Mouse (Mus musculus): Measurements from ENCODE around the gene Caly. TPM values are rescaled to one million over a fixed set of nuclear protein-coding genes. Genes with fewer than 3 reads are reported as not detected.

The Caly gene
- not detected for total RNA-seq (2023)

DNA sequence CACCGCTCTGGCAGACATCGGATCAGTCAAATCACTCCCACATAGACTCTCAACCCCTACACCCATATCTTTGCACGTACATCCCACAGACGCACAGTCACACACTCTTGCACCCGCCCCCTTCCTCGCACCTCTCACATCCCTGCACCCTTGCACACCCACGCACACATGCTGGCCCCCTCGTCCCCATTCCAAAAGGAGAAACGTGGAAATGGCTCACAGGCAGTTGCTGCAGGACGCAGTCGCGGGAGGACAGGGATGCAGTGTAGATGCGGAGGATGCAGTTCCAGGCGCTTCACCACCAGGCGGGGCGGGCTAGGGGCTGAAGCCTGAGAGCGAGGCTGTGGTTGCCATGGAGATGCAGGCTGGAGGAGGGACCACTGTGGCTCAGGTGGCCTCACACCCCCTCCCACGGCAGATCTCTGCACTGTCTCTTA, at the start of gene Caly:
Caly (minus strand) TSS at position 307 of the 437 bp plus-strand sequence.

DNA sequence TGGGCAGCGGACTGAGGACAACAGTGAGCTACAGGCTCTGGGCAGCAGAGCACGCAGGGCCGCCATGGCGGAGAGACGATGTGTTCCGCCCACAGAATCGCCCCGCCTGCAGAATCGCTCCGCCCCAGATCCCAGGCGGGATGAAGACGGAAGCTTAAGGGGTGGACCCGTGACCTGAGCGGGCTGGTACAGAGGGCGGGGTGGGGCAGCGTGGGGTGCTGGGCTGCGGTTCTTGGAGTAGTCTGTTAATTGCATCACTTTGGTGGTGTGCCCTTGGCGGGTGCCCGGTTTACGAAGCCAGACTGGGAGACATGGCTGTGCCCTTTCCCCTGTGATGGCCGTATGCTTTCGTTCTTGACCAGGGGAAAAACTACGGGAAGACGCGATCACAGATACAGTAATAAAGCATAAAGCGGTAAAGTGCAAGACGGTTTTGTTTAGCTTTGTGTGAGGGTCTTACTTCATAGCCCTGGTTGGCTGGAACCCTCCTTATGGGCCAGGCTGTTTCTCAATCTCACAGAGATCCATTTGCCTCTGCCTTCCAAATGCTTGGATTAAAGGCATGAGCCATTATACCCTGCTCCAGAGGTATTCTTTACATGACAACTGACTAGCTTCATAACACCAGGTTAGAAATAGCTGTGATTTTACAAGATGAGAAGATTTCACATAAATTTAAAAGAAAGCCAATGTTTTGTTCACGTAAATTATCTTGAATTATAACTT, 34.1 kb upstream of the Caly start, which contains the start of gene Echs1:
Echs1 (minus strand) TSS at position 148 of the 726 bp plus-strand sequence.

DNA sequence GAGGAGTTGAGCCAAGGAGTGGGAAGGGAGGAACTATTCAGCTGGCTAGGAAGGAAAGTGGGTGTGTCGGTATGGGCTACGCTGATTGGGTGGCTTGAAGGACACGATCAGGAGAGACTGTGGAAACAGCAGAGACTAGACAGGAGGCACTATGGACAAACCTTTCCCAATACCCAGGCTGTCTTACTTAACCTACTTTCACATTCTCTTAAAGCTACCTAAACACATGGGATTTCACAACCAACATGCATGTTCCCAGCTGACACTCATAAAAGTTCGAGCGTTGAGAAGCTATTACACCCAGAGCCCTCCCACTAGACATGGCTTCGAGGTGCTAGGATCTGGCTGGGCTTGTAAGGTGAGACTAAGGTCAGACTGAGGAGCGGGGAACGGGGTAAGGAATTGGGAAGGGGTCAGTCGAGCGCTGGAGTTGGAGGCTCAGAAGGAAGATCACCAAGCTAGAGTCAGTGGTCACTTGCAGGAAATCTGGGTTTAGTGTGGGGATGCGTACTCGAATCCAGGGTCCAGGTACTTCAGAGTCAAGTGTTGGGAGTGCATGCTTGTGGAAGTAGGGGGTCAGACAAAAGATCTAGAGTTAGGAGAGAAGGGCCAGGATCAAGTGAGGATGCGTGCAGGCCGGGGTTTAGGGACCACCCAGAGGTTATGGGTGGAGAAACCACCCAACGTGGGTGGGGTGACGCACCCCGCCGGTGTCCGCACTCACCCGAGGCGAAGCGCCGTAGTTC, 33.4 kb upstream of the Caly start, which contains the start of gene Paox:
Paox (plus strand) TSS at position 217 of the 746 bp plus-strand sequence.

DNA sequence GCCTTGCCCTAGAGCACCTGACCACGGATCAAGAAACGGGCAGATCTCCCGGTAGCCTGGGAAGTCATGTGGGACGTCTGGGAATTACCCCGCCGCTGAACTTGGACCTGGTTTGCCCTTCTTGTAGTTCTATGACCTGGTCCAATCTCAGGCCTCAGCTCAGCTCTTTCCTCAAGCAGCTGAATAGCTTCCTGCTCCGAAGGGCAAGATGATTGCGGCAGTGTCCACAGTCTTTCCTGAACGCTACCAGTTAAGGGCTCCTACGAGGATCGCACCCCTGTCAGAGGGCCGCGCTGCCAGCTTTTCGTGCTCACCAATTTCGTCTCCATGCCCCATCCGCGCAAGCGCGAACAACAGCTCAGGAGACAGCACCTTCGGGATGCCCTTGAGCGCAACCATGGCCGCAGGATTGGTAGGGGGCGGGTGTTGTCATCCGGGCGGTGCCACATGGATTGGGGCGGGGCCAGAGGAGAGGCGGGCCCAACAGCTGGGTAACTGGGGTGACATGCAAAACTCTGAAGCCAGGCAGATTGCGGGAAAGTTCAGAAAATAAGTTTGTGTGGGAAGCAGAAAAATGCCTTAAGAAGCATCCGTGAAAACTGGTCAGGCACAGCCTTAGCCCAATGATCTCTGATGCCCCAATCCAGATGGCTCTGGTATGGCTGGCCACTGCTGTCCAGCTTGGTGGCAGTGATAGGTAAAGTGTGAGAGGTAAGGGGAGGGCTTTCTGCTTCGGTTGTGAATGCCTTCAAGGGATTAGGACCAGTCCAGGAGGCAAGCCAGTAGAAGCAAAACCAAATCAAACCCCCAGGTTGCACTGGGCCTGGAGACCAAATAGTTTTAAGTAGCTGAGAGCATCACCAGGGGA, 19.9 kb upstream of the Caly start, which contains the start of gene Fuom:
Fuom (minus strand) TSS at position 449 of the 868 bp plus-strand sequence.

DNA sequence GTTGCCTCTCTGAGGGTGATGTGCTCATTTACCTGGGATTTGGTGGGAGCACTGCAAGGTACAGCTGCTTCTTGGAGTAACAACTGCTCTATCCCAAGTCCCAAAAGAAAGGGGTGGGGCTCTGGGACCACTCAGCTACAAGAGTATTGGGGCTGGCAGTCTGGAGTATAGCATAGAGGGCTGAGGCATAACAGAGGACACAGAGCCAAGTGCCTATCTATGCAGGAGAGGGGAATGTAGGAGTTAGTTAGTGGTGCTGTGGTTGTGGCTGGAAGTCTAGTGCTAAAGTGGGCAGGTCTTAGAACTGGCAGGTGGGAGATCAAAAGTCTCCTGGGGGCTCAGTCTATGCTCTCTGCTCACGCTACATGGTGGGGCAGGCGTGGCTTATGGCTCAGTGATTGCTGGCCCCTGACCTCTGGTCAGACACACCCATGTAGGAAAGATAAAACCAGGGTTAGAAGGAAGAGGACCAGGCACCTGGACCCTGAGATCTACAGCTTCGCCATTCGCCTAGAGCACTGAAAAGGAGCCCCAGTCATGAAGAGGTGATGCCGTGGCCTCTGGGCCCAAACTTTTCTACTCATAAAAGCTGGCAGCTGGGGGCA, 10.7 kb upstream of the Caly start, which contains the start of gene Prap1:
Prap1 (plus strand) TSS at position 472 of the 605 bp plus-strand sequence.

DNA sequence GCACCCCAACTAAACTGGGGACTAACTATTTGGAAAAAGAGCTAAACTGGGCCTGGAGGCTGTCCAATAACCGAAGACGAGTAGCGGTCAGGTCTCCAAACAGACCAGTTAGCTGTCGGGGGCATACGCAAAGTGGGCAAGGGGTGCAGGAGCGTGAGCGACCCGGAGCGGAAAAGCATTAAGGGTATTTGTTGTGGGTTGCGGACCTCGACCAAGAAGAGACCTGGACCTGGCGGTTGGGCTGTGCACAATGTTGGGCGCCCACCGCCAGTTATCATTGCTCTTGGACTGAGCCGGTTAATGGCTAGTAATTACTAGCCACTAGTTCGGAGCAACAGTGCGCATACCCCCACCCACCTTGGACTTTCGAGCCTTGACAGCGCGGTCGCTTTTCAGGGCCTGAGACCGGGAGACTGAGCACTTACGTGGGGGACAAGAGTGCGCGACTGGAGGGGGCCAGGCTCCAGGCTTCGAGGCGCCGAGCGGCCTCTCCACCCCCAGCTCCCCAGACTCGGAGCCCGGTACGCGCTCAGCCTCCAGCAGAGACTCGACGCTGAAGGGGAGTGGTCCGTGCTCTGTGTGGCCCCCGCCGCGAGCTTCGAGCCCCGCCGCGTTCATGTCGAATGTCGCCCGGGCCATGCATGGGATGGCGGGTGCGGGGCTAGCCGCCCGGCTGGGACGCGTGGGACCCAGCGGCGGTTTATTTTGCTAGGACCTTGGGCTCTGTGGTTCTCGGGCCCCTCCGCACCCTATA, 33.8 kb downstream of the Caly start, which contains the start of gene Msx3:
Msx3 (minus strand) TSS at position 729 of the 754 bp plus-strand sequence.

DNA sequence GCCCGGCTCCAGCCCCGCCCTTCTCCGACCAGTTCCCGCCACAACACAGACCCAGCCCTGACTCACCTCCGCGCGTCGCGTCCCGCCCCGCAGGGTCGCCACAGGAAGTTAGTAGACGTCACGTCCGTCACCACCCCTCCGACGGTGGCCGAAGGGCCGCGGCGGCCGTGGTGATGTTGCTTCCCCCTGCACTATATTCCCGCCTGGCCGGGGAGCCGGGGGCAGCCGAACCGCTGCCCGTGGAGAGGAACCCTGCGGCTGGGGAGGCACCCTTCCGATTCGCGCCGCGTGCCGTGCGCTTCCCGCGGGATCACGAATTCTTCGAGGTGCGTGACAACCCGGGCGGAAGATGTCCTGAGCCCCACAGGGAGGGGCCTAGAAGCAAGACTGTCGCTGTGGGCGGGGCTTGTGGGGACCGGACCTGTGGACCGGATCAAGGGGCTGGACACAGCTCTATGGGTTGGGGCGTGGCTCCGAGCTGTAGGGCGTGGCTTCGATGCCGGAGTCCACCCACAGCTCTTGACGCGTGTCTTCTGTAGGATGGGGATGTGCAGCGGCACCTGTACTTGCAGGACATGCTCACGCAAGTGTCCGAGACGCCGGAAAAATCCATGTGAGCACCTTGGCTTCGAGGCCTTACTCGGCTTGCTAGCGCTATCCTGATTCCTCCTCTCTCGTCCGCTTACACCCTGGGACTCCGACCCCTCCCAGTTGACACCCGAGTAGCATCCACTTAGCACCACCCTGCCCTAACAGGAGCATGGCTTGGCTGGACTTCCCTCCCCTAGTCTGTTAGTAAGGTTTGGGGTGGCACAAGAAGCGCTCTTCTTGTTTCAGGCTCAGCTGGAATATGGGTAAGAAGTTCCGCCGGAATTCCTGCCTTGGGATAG, 45.8 kb downstream of the Caly start, which contains the start of the genes Zfp511 and Tubgcp2:
Zfp511 (plus strand) TSS at position 111 of the 890 bp plus-strand sequence.
Tubgcp2 (minus strand) TSS at position 389 of the 890 bp plus-strand sequence.

Other genes starting within 250 kb of the Caly start
- gene Adgra1, start 248.4 kb downstream of the Caly start, total RNA-seq (2023): not detected
- not detected for gene Kndc1, start 187.9 kb downstream of the Caly start, total RNA-seq (2023)
- not detected for gene Utf1, start 138.8 kb downstream of the Caly start, total RNA-seq (2023)
- gene 6430531B16Rik, start 103.8 kb downstream of the Caly start, total RNA-seq (2023): 10 to 100 TPM; 11.8 to 15.1 TPM
- 100 to 1,000 TPM; 574 to 698 TPM for gene Adam8, start 90.0 kb downstream of the Caly start, total RNA-seq (2023)
- gene Zfp511, start 46.2 kb downstream of the Caly start, total RNA-seq (2023): 10 to 100 TPM; 15.4 to 20.4 TPM
- gene Tubgcp2, start 45.9 kb downstream of the Caly start, total RNA-seq (2023): 10 to 100 TPM; 21.1 to 24.4 TPM
- not detected for gene Msx3, start 33.5 kb downstream of the Caly start, total RNA-seq (2023)
- not detected for gene Prap1, start 10.8 kb upstream of the Caly start, total RNA-seq (2023)
- gene Fuom, start 19.9 kb upstream of the Caly start, total RNA-seq (2023): 1 to 10 TPM; 6.8 to 9.8 TPM
- gene Paox, start 33.3 kb upstream of the Caly start, total RNA-seq (2023): 1 to 10 TPM; 6.1 to 8.1 TPM
- gene Echs1, start 33.9 kb upstream of the Caly start, total RNA-seq (2023): 10 to 100 TPM; 32.0 to 35.8 TPM
- 1 to 10 TPM; 5.2 to 8.1 TPM for gene Mtg1, start 55.0 kb upstream of the Caly start, total RNA-seq (2023)
- gene Sprn, start 72.3 kb upstream of the Caly start, total RNA-seq (2023): not detected
- gene Olfr522, start 82.2 kb upstream of the Caly start, total RNA-seq (2023): not detected
- not detected for gene Olfr523, start 90.7 kb upstream of the Caly start, total RNA-seq (2023)
- not detected for gene Olfr524, start 123.4 kb upstream of the Caly start, total RNA-seq (2023)
- gene Cd163l1, start 135.7 kb upstream of the Caly start, total RNA-seq (2023): not detected
- not detected for gene 5830411N06Rik, start 164.7 kb upstream of the Caly start, total RNA-seq (2023)
- not detected for gene Olfr525, start 238.3 kb upstream of the Caly start, total RNA-seq (2023)